Mouse (Mus musculus) kidney, embryonic 14.5 days (tissue): Measurements from ENCODE around the gene Plekhn1. TPM values are rescaled to one million over a fixed set of nuclear protein-coding genes. Genes with fewer than 3 reads are reported as not detected.

Experiments
- ATAC-seq: fragments of 200-750 bp; cut with Nextera tagmentation; 2 replicates; pipeline ENCODE4 v1.8.0; 2017; ENCODE audit warnings: moderate number of reproducible peaks, mild to moderate bottlenecking, moderate TSS enrichment, moderate library complexity; ENCODE audit not compliant: low FRiP score, low TSS enrichment
- H3K27ac ChIP-seq: fragments of 300-500 bp; sonication (generic); 2 replicates; pipeline ENCODE4 v1.5.1; 2014; ENCODE audit warnings: low read depth, mild to moderate bottlenecking, low read length, moderate library complexity, mixed read lengths
- H3K27me3 ChIP-seq: fragments of 300-500 bp; sonication (generic); 2 replicates; pipeline ENCODE4 v1.6.1; 2014; ENCODE audit warnings: mild to moderate bottlenecking, low read length; ENCODE audit not compliant: control insufficient read depth, insufficient read depth
- H3K36me3 ChIP-seq: fragments of 300-500 bp; sonication (generic); 2 replicates; pipeline ENCODE4 v1.6.1; 2014; ENCODE audit warnings: low read length, mixed read lengths; ENCODE audit not compliant: control insufficient read depth, insufficient read depth
- H3K4me1 ChIP-seq: fragments of 300-500 bp; sonication (generic); 2 replicates; pipeline ENCODE4 v1.6.1; 2014; ENCODE audit warnings: low read length, mixed read lengths; ENCODE audit not compliant: control insufficient read depth, insufficient read depth
- H3K4me2 ChIP-seq: fragments of 300-500 bp; sonication (generic); replicated peaks from 2 replicates; pipeline ENCODE4 v1.6.1; 2014; ENCODE audit warnings: low read depth, mild to moderate bottlenecking, low read length
- H3K4me3 ChIP-seq: fragments of 300-500 bp; sonication (generic); 2 replicates; pipeline ENCODE4 v1.5.1; 2014; ENCODE audit warnings: mild to moderate bottlenecking, low read length
- H3K9ac ChIP-seq: fragments of 300-500 bp; sonication (generic); 2 replicates; pipeline ENCODE4 v1.6.1; 2014; ENCODE audit warnings: low read depth, mild to moderate bottlenecking, low read length, moderate library complexity
- H3K9me3 ChIP-seq: fragments of 300-500 bp; sonication (generic); 2 replicates; pipeline ENCODE4 v1.6.1; 2016; ENCODE audit warnings: low read length; ENCODE audit not compliant: control insufficient read depth
- WGBS: fragments of 180-500 bp; shearing (Covaris S2); extraction: QIAGEN DNeasy Blood & Tissue Kit; methylation state at CpG from one replicate; pipeline ENCODE4 v1.1.7; 2014; 5-methylcytosine and 5-hydroxymethylcytosine counted together
- polyA plus RNA-seq: library from polyadenylated mRNA; unstranded; fragments of >200 nt; fragmentation: Nextera tagmentation; extraction: Ambion mirVana; gene quantifications from 2 replicates; pipeline ENCODE4 v1.2.1, GENCODE M21; 2014

Gene Plekhn1
- 17.4 and 20.3 TPM in 2 replicates for polyA plus RNA-seq

GRCm38 (mm10) chr4:156234701-156235213 lies at the start of gene Plekhn1:
Plekhn1 (minus strand) TSS chr4:156234857.
- H3K4me2 ChIP-seq: peak within 1 kb of the TSS; percentile 82
- peak within 1 kb of the TSS; percentile 79 for H3K9ac ChIP-seq
- 0% methylated on average over 30 of the region's 48 CpGs for WGBS
- peak within 1 kb of the TSS; percentile 83 for H3K4me3 ChIP-seq
- H3K36me3 ChIP-seq: peaks cover 60% of the 10 kb centered on the region
- peaks cover 9% of the 10 kb centered on the region for H3K4me1 ChIP-seq
- H3K9me3 ChIP-seq: no peaks in the 10 kb centered on the region
- H3K27ac ChIP-seq: peak within 1 kb of the TSS; percentile 97; the same call in 1 of the 2 replicates
- no peaks in the 10 kb centered on the region for H3K27me3 ChIP-seq
- peak; percentile 47 for ATAC-seq

GRCm38 (mm10) chr4:156255078-156255839 lies 20.6 kb upstream of the Plekhn1 start, which contains the start of gene Samd11:
Samd11 (minus strand) TSS chr4:156255657.
- 3% methylated on average over 26 of the region's 26 CpGs for WGBS
- H3K9ac ChIP-seq: peak within 1 kb of the TSS; percentile 4; the same call in 1 of the 2 replicates
- no peak within 1 kb of the TSS for H3K27ac ChIP-seq
- no peaks in the 10 kb centered on the region for H3K9me3 ChIP-seq
- peaks cover 27% of the 10 kb centered on the region for H3K27me3 ChIP-seq
- peak; percentile 67 for ATAC-seq
- peak within 1 kb of the TSS; percentile 15 for H3K4me3 ChIP-seq
- H3K4me1 ChIP-seq: peaks cover 13% of the 10 kb centered on the region; the same call in 1 of the 2 replicates
- no peaks in the 10 kb centered on the region for H3K36me3 ChIP-seq
- peak within 1 kb of the TSS; percentile 6; the same call in 1 of the 2 replicates for H3K4me2 ChIP-seq

GRCm38 (mm10) chr4:156254361-156255077 lies 19.9 kb upstream of the Plekhn1 start:
- H3K27ac ChIP-seq: no peak overlapping the region
- peak; percentile 45; the same call in 1 of the 2 replicates for ATAC-seq
- H3K4me3 ChIP-seq: peak overlapping the region; percentile 15
- H3K36me3 ChIP-seq: no peaks in the 10 kb centered on the region
- H3K9ac ChIP-seq: peak overlapping the region; percentile 4; the same call in 1 of the 2 replicates
- H3K4me1 ChIP-seq: peaks cover 13% of the 10 kb centered on the region; the same call in 1 of the 2 replicates
- no peaks in the 10 kb centered on the region for H3K9me3 ChIP-seq
- H3K4me2 ChIP-seq: peak overlapping the region; percentile 6; the same call in 1 of the 2 replicates
- peaks cover 27% of the 10 kb centered on the region for H3K27me3 ChIP-seq
- 2% methylated on average over 30 of the region's 30 CpGs for WGBS

GRCm38 (mm10) chr4:156253043-156253442 lies 18.4 kb upstream of the Plekhn1 start:
- Histone ChIP-seq H3K27me3 (peaks cover 27% of the 10 kb centered on the region), H3K9me3 (no peaks in the 10 kb centered on the region), H3K4me2 (no peak overlapping the region), H3K36me3 (peaks cover 13% of the 10 kb centered on the region), H3K27ac (no peak overlapping the region), H3K4me3 (no peak overlapping the region), H3K9ac (no peak overlapping the region), H3K4me1 (peaks cover 13% of the 10 kb centered on the region; the same call in 1 of the 2 replicates)
- 37% methylated on average over 7 of the region's 7 CpGs for WGBS
- ATAC-seq: 0 out of 2 replicates have a peak, but pooled peaks have one; percentile 13

- peaks cover 27% of the 10 kb centered on the region for H3K27me3 ChIP-seq
These were observed 18.0 kb upstream of the Plekhn1 start for GRCm38 (mm10) chr4:156252619-156253018.

GRCm38 (mm10) chr4:156252140-156252539 lies 17.5 kb upstream of the Plekhn1 start:
- WGBS: 32% methylated on average over 7 of the region's 7 CpGs
- H3K9ac ChIP-seq: no peak overlapping the region
- H3K9me3 ChIP-seq: no peaks in the 10 kb centered on the region
- H3K4me2 ChIP-seq: no peak overlapping the region
- peaks cover 22% of the 10 kb centered on the region for H3K36me3 ChIP-seq
- no peak overlapping the region for H3K4me3 ChIP-seq
- no peak overlapping the region for H3K27ac ChIP-seq
- no peak for ATAC-seq
- peaks cover 13% of the 10 kb centered on the region; the same call in 1 of the 2 replicates for H3K4me1 ChIP-seq
- H3K27me3 ChIP-seq: peaks cover 27% of the 10 kb centered on the region

More at GRCm38 (mm10) chr4:156252619-156253018, 18.0 kb upstream of the Plekhn1 start:
- H3K4me1 ChIP-seq: peaks cover 13% of the 10 kb centered on the region; the same call in 1 of the 2 replicates
- ATAC-seq: no peak
- H3K4me2 ChIP-seq: no peak overlapping the region
- no peak overlapping the region for H3K27ac ChIP-seq
- H3K36me3 ChIP-seq: peaks cover 17% of the 10 kb centered on the region
- H3K4me3 ChIP-seq: no peak overlapping the region
- no peaks in the 10 kb centered on the region for H3K9me3 ChIP-seq
- no peak overlapping the region for H3K9ac ChIP-seq
- 41% methylated on average over 3 of the region's 3 CpGs for WGBS

GRCm38 (mm10) chr4:156251081-156251480 lies 16.4 kb upstream of the Plekhn1 start:
- no peak overlapping the region for H3K9ac ChIP-seq
- 63% methylated on average over 8 of the region's 8 CpGs for WGBS
- peaks cover 13% of the 10 kb centered on the region; the same call in 1 of the 2 replicates for H3K4me1 ChIP-seq
- peaks cover 32% of the 10 kb centered on the region for H3K36me3 ChIP-seq
- ATAC-seq: no peak
- H3K27ac ChIP-seq: no peak overlapping the region
- no peaks in the 10 kb centered on the region for H3K9me3 ChIP-seq
- H3K4me3 ChIP-seq: no peak overlapping the region
- no peak overlapping the region for H3K4me2 ChIP-seq
- H3K27me3 ChIP-seq: peaks cover 27% of the 10 kb centered on the region

GRCm38 (mm10) chr4:156249567-156249966 lies 14.9 kb upstream of the Plekhn1 start:
- peaks cover 15% of the 10 kb centered on the region for H3K27me3 ChIP-seq
- H3K4me1 ChIP-seq: peaks cover 3% of the 10 kb centered on the region; the same call in 1 of the 2 replicates
- H3K9me3 ChIP-seq: no peaks in the 10 kb centered on the region
- no peak overlapping the region for H3K9ac ChIP-seq
- H3K27ac ChIP-seq: no peak overlapping the region
- ATAC-seq: no peak
- H3K4me2 ChIP-seq: no peak overlapping the region
- 59% methylated on average over 11 of the region's 11 CpGs for WGBS
- no peak overlapping the region for H3K4me3 ChIP-seq
- peaks cover 48% of the 10 kb centered on the region for H3K36me3 ChIP-seq
